Mouse (Mus musculus) forebrain, embryonic 12.5 days (tissue): ENCODE data around the gene Pde9a. TPM values are rescaled to one million over a fixed set of nuclear protein-coding genes. Genes with fewer than 3 reads are reported as not detected.

Experiments
- ATAC-seq: fragments of 200-750 bp; cut with Nextera tagmentation; 2 replicates; pipeline ENCODE4 v1.8.0; 2017; ENCODE audit warnings: moderate TSS enrichment; ENCODE audit not compliant: low FRiP score
- H3K27ac ChIP-seq: fragments of 300-500 bp; sonication (generic); 2 replicates; pipeline ENCODE4 v1.5.1; 2016; ENCODE audit warnings: mild to moderate bottlenecking
- H3K27me3 ChIP-seq: fragments of 300-500 bp; sonication (generic); 2 replicates; pipeline ENCODE4 v1.6.1; 2016; ENCODE audit warnings: mild to moderate bottlenecking
- H3K36me3 ChIP-seq: fragments of 300-500 bp; sonication (generic); replicated peaks from 2 replicates; pipeline ENCODE4 v1.6.1; 2016; ENCODE audit warnings: mild to moderate bottlenecking
- H3K4me1 ChIP-seq: fragments of 300-500 bp; sonication (generic); 2 replicates; pipeline ENCODE4 v1.6.1; 2016
- H3K4me2 ChIP-seq: fragments of 300-500 bp; sonication (generic); 2 replicates; pipeline ENCODE4 v1.6.1; 2016; ENCODE audit warnings: mild to moderate bottlenecking, moderate library complexity
- H3K4me3 ChIP-seq: fragments of 300-500 bp; sonication (generic); replicated peaks from 2 replicates; pipeline ENCODE4 v1.5.1; 2016; ENCODE audit warnings: mild to moderate bottlenecking
- H3K9ac ChIP-seq: fragments of 300-500 bp; sonication (generic); 2 replicates; pipeline ENCODE4 v1.6.1; 2016; ENCODE audit warnings: mild to moderate bottlenecking
- H3K9me3 ChIP-seq: fragments of 300-500 bp; sonication (generic); 2 replicates; pipeline ENCODE4 v1.6.1; 2016
- WGBS: fragments of 180-500 bp; shearing (Covaris S2); methylation state at CpG from one replicate; pipeline ENCODE4 v1.1.7; 2016; 5-methylcytosine and 5-hydroxymethylcytosine counted together
- polyA plus RNA-seq: library from polyadenylated mRNA; unstranded; fragments of >200 nt; fragmentation: Nextera tagmentation; extraction: Ambion mirVana; gene quantifications from 2 replicates; pipeline ENCODE4 v1.2.1, GENCODE M21; 2016

The Pde9a gene
- polyA plus RNA-seq, 1 experiment from 2014 or later: 36.7 TPM

DNA sequence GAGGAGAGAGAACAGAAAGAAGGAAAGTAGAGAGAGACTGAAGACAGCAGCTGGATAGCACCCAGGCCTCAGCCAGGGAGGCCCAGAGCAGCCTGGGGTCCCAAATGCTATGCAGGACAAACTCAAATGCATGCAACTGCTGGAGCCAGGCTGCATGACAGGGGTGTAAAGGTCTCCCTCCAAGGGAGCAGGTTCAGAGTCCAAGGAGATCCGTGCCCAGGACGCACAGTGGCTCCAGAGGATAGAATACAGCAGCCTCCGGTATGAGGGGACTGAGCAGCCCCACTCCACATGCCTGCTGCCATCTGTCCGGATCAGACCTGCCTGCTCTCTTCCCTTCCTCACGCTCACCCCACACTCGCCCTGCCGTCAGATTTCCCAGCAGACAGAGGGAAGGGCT lies 120.3 kb downstream of the Pde9a start:
- peaks cover 88% of the 10 kb centered on the region for H3K36me3 ChIP-seq
- ATAC-seq: no peak
- peaks cover 11% of the 10 kb centered on the region for H3K4me1 ChIP-seq
- peak overlapping the region; percentile 17; the same call in 1 of the 2 replicates for H3K9ac ChIP-seq
- WGBS: 91% methylated on average over 7 of the region's 7 CpGs
- H3K4me3 ChIP-seq: no peak overlapping the region
- H3K27me3 ChIP-seq: no peaks in the 10 kb centered on the region
- no peak overlapping the region for H3K4me2 ChIP-seq
- H3K9me3 ChIP-seq: no peaks in the 10 kb centered on the region
- H3K27ac ChIP-seq: no peak overlapping the region

DNA sequence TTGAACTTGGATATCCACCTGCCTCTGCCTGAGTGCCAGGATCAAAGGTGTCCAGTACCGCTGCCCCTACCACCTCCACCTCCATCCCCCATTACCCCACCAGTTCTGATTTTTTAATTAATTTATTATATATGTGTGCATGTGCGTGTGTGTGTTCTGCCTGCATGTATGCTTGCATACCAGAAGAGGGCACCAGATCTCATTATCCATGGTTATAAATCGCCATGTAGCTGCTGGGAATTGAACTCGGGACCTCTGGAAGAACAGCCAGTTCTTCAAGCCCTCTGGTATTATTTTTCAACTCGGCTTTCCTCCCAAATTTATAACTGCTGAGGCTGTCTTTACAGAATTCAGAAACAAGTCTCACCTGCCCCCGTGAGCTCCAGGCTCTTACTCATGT lies 124.9 kb downstream of the Pde9a start:
- Histone ChIP-seq H3K9me3 (no peaks in the 10 kb centered on the region), H3K9ac (no peak overlapping the region), H3K4me1 (peaks cover 12% of the 10 kb centered on the region), H3K27ac (no peak overlapping the region), H3K4me2 (peak overlapping the region; percentile 82), H3K27me3 (no peaks in the 10 kb centered on the region), H3K36me3 (peaks cover 44% of the 10 kb centered on the region), H3K4me3 (peak overlapping the region; percentile 85)
- WGBS: 97% methylated on average over 6 of the region's 6 CpGs
- ATAC-seq: no peak

DNA sequence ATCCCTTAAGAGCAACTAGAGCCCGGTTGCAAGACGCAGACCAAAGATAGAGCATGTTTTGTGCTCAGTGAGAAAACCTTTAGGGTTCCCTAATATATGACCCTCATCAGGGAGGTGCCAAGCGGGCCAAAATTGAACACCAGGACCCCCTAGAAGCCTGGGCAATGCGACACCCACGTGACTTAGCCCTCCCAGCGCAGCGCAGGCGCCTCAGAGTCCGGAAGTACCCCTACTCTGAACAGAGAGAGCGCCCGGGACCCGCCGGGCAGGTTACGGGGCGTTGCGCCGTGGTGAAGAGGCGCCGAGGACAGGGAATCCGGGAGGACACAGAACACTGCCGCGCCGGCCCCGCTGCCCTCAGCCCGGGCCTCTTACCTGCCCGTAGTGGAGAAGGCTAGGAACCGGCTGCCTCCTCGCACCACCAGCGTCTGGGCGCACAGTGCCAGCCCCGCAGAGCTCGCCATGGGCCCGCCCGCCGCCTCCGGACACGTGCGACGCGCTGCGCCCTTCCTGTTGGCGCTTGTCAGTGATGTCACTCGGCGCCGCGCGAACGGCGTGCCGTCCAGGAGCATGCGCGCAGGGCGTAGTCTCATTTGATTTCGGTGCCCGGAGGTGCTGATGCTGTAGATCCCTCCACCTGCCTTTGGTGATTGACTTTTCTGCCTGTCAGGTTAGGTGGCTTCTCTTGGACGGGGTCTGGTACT lies 125.9 kb downstream of the Pde9a start:
- Histone ChIP-seq H3K9ac (peak overlapping the region; percentile 70), H3K9me3 (no peaks in the 10 kb centered on the region), H3K4me3 (peak overlapping the region; percentile 85), H3K4me2 (peak overlapping the region; percentile 82), H3K4me1 (peaks cover 12% of the 10 kb centered on the region), H3K27ac (peak overlapping the region; percentile 78), H3K27me3 (no peaks in the 10 kb centered on the region; the same call in 1 of the 2 replicates), H3K36me3 (peaks cover 34% of the 10 kb centered on the region)
- WGBS: under 1% methylated on average over 56 of the region's 56 CpGs
- peak; percentile 95 for ATAC-seq

DNA sequence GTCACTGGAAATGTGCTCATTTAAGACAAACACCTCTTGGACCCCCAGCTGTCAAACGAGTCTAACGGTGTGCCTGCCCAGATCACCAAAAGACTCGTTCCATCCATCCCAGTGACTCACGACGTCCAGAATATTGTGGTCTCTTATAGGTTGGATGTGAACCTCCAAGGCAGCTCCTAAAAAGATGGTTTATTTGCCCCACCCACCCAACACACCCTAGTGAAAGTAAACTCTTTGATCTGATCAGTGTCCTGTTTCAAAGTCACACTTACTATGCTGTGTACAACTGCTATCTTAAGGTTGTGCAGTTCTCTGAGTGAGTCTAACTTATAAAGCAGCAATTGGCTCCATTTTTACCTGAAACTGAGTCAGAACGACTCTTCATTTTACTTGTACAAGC lies 126.6 kb downstream of the Pde9a start:
- Histone ChIP-seq H3K4me2 (peak overlapping the region; percentile 82), H3K9me3 (no peaks in the 10 kb centered on the region), H3K27me3 (peaks cover 3% of the 10 kb centered on the region; the same call in 1 of the 2 replicates), H3K4me3 (peak overlapping the region; percentile 85), H3K27ac (0 out of 2 replicates have a peak overlapping the region, but pooled peaks have one; percentile 78), H3K36me3 (peaks cover 28% of the 10 kb centered on the region), H3K9ac (peak overlapping the region; percentile 70), H3K4me1 (peaks cover 12% of the 10 kb centered on the region)
- ATAC-seq: peak; percentile 19; the same call in 1 of the 2 replicates
- 20% methylated on average over 6 of the region's 6 CpGs for WGBS

DNA sequence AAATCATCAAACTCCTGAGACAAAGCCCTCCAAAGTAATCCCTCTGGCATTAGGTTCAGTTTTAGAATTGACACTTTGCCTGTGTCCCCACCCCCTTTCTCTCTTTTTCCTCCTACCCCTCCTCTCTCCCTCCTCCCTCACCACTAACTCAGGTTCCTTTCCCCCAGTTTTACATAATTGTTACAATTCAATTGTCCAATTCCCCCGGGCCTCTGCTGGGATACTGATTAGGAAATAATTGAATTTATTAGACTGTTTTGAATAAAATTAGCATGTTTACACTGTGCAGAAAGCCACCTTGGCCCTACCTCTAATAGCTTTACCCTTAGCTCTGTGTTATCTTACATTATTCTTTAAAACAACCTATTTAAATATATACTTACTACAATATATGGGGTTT lies 128.7 kb downstream of the Pde9a start:
- WGBS: 42% methylated on average over 1 of the region's 1 CpGs
- no peak overlapping the region for H3K9ac ChIP-seq
- peaks cover 12% of the 10 kb centered on the region for H3K4me1 ChIP-seq
- no peak overlapping the region for H3K4me2 ChIP-seq
- H3K9me3 ChIP-seq: no peaks in the 10 kb centered on the region
- H3K27me3 ChIP-seq: peaks cover 4% of the 10 kb centered on the region; the same call in 1 of the 2 replicates
- ATAC-seq: no peak
- H3K27ac ChIP-seq: no peak overlapping the region
- no peak overlapping the region for H3K4me3 ChIP-seq
- peaks cover 9% of the 10 kb centered on the region for H3K36me3 ChIP-seq

DNA sequence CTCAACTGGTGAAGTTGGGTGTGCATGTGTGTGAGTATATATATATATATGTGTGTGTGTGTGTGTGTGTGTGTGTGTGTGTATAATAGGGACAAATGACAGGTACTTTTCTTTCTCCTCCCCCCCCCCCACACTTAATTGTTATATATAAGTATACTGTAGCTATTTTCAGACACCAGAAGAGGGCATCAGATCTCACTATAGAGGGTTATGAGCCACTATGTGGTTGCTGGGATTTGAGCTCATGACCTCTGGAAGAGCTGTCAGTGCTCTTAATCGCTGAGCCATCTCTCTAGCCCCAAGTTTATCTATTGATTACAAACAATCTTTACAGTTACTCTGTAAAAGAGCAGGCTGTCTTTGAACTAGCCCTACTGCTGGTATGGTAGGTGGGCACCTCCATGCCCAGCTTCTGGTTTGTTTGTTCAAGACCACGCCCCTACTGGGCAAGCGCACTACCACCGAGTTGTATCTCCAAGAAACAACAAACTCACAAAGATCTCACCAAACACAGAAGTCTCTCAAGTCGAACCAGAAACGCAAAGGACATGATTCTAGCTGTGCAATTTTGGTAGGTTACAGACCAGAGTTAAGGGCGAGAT lies 133.4 kb downstream of the Pde9a start:
- H3K27ac ChIP-seq: no peak overlapping the region
- peaks cover 18% of the 10 kb centered on the region for H3K4me1 ChIP-seq
- H3K9me3 ChIP-seq: no peaks in the 10 kb centered on the region
- WGBS: 1% methylated on average over 7 of the region's 7 CpGs
- peaks cover 14% of the 10 kb centered on the region for H3K36me3 ChIP-seq
- peak; percentile 76 for ATAC-seq
- peak overlapping the region; percentile 64; the same call in 1 of the 2 replicates for H3K9ac ChIP-seq
- H3K4me2 ChIP-seq: peak overlapping the region; percentile 70
- H3K27me3 ChIP-seq: peaks cover 4% of the 10 kb centered on the region; the same call in 1 of the 2 replicates
- H3K4me3 ChIP-seq: peak overlapping the region; percentile 64

DNA sequence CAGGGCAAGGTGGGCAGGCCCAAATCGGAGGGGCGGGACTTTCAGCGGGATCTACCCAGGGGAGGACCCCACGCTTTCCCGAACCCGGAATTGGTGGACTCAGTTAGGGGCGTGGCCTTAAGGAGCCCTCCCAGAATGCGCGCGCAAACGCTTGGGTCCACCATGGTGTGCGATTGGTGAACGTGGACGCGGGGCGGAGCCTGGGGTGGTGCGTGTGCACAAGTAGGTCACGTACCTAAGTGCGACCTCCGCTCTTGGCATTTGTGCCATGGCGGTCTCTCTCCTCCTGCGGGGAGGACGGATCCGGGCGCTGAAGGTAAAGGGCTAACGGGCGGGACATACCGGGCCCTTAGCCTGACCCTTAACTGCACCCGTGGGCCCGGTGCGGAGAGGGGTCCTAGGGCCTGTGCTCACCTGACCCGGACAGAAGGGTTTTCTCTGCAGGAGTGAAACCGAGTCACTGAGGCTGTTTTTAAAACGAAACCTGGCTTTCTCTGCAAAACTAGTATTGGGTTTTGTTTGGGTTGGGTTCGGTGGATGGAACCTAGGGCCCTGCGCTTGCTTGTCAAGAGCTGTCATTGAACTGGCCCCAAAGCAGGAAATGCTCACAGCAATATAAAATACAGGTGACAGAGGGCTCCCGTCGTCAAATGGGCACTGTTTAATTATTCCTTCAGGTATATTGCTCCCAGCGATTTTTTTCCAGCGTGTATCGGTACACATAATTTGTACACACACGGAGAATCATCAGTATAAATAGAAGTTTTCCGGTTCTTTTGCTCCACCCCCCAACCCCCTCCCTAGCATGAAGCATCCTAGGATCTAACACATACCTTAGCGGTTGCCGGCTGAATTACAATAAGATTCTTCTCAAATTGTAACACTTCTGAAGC lies 134.2 kb downstream of the Pde9a start, which contains the start of the genes Wdr4 and Ndufv3:
Gene Wdr4, minus strand, starts transcription at position 35 of the 893 bp plus-strand sequence.
Gene Ndufv3, plus strand, starts transcription at position 170 of the 893 bp plus-strand sequence.
- peak within 1 kb of the TSS; percentile 64 for H3K9ac ChIP-seq
- H3K9me3 ChIP-seq: no peaks in the 10 kb centered on the region
- peak; percentile 97 for ATAC-seq
- H3K4me3 ChIP-seq: peak within 1 kb of the TSS; percentile 64
- WGBS: under 1% methylated on average over 45 of the region's 45 CpGs
- peaks cover 18% of the 10 kb centered on the region for H3K4me1 ChIP-seq
- peak within 1 kb of the TSS; percentile 70 for H3K4me2 ChIP-seq
- peaks cover 20% of the 10 kb centered on the region for H3K36me3 ChIP-seq
- peaks cover 4% of the 10 kb centered on the region; the same call in 1 of the 2 replicates for H3K27me3 ChIP-seq
- H3K27ac ChIP-seq: peak within 1 kb of the TSS; percentile 74

DNA sequence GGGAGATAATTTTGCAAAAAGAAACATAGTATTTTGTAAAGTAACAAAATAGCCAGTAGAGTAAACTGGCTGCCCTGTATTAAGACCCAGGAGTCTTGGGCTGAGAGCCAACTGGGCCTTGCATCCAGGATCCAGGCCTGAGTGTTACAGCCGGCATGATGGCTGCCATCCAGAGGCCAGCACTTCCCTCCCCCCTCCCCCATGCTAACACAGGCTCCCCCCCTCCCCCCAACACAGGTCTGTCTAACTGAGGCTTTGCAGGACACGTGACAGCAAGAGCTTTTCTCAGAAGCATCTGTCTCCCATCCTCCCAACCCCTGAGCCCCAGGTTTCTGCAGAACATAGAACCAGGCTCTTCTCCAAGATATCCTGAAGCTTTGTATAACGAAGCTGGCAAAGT lies 134.9 kb downstream of the Pde9a start:
- Histone ChIP-seq H3K4me3 (peak overlapping the region; percentile 64), H3K36me3 (peaks cover 20% of the 10 kb centered on the region), H3K9ac (peak overlapping the region; percentile 64; the same call in 1 of the 2 replicates), H3K4me2 (peak overlapping the region; percentile 70), H3K27ac (no peak overlapping the region), H3K9me3 (no peaks in the 10 kb centered on the region), H3K27me3 (peaks cover 4% of the 10 kb centered on the region; the same call in 1 of the 2 replicates), H3K4me1 (peaks cover 18% of the 10 kb centered on the region)
- 0 out of 2 replicates have a peak, but pooled peaks have one; percentile 12 for ATAC-seq
- WGBS: 14% methylated on average over 3 of the region's 3 CpGs

DNA sequence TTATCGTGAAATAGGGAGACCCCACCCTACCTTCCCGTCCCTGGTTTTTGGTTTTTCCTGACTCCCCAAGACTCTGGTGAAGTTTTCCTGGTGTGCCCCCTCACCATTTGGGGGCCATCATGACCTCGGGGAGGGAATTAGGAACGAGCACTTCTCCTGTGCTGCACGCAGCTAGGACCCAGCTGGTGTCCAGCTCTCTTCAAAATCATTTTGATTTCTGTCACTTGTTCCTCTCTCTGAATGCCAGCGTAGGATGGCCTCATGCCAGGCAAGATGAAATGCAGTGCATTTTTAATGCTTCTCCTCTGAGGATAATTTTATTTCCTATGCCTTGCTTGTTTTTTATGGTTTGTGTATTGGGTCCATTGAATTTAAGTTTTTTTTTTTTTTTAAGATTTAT lies 135.9 kb downstream of the Pde9a start:
- Histone ChIP-seq H3K4me3 (no peak overlapping the region), H3K4me1 (peaks cover 18% of the 10 kb centered on the region), H3K4me2 (0 out of 2 replicates have a peak overlapping the region, but pooled peaks have one; percentile 70), H3K36me3 (peaks cover 24% of the 10 kb centered on the region), H3K27ac (peak overlapping the region; percentile 5; the same call in 1 of the 2 replicates), H3K27me3 (peaks cover 4% of the 10 kb centered on the region; the same call in 1 of the 2 replicates), H3K9me3 (no peaks in the 10 kb centered on the region), H3K9ac (no peak overlapping the region)
- ATAC-seq: no peak
- WGBS: 93% methylated on average over 6 of the region's 6 CpGs

DNA sequence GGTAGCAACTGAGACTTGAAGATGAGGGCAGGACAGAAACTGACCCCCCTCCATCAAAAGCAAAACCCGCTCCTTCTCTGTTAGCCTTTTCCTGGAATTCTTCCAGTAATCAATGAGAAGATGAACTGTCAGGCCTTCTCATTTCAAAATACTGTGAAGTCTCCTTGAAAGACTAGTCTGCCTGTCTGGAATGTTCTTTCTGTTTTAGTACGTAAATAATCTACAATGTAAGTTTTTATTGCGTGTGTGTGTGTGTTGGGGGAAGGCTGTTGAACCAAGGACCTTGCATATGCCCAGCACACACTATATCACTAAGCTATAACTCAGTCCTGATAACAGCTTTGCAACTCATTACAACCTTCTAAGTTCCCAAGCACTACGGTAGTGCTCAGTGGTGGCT lies 139.1 kb downstream of the Pde9a start:
- H3K36me3 ChIP-seq: peaks cover 49% of the 10 kb centered on the region
- no peak overlapping the region for H3K4me3 ChIP-seq
- no peak for ATAC-seq
- H3K27ac ChIP-seq: no peak overlapping the region
- peaks cover 18% of the 10 kb centered on the region for H3K4me1 ChIP-seq
- no peaks in the 10 kb centered on the region for H3K27me3 ChIP-seq
- H3K9ac ChIP-seq: no peak overlapping the region
- no peaks in the 10 kb centered on the region for H3K9me3 ChIP-seq
- 97% methylated on average over 4 of the region's 4 CpGs for WGBS
- H3K4me2 ChIP-seq: no peak overlapping the region

DNA sequence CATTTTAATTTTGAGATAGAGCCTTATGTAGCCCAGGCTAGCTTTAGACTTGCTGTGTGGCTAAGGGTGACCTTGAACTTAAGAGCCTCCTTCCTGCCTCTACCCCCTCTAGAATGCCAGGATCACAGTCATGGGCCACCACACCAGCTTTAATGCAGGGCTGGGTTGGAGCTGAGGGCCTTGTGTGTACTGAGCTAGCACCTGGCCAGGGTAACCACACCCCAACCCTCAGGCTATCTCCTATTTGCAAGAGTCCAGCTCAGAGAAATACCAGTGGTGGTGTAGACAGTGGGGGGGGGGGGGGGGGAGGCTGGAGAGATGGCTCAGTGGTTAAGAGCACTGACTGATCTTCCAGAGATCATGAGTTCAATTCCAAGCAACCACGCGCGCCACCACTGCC lies 139.8 kb downstream of the Pde9a start:
- 97% methylated on average over 3 of the region's 3 CpGs for WGBS
- no peak for ATAC-seq
- H3K9ac ChIP-seq: no peak overlapping the region
- peaks cover 51% of the 10 kb centered on the region for H3K36me3 ChIP-seq
- no peak overlapping the region for H3K27ac ChIP-seq
- H3K4me3 ChIP-seq: no peak overlapping the region
- H3K27me3 ChIP-seq: no peaks in the 10 kb centered on the region
- H3K9me3 ChIP-seq: no peaks in the 10 kb centered on the region
- H3K4me1 ChIP-seq: peaks cover 11% of the 10 kb centered on the region
- no peak overlapping the region for H3K4me2 ChIP-seq
